Mouse (Mus musculus) thymus, adult 2 months (tissue): ENCODE results near the gene E2f2. TPM values are rescaled to one million over a fixed set of nuclear protein-coding genes. Genes with fewer than 3 reads are reported as not detected.
A peak's percentile ranks its signal among the peaks of the same experiment; 100 is the strongest.

ENCODE experiments used
- DNase-seq: peaks from one replicate; pipeline ENCODE4 v3.0.0; 2021
- H3K27ac ChIP-seq: fragments of 200-500 bp; 2 replicates; pipeline ENCODE4 v1.5.1; 2012; ENCODE audit warnings: low read length, control low read depth; ENCODE audit not compliant: control insufficient read depth, insufficient read depth
- H3K27me3 ChIP-seq: fragments of 200-500 bp; 2 replicates; pipeline ENCODE4 v1.6.1; 2012; ENCODE audit warnings: mild to moderate bottlenecking, low read length, moderate library complexity, mixed read lengths; ENCODE audit not compliant: control insufficient read depth, insufficient read depth
- H3K36me3 ChIP-seq: fragments of 200-500 bp; 2 replicates; pipeline ENCODE4 v1.6.1; 2012; ENCODE audit warnings: mild to moderate bottlenecking, low read length, moderate library complexity; ENCODE audit not compliant: control insufficient read depth, insufficient read depth
- H3K4me1 ChIP-seq: fragments of 200-500 bp; replicated peaks from 2 replicates; pipeline ENCODE4 v1.6.1; 2012; ENCODE audit warnings: low read length; ENCODE audit not compliant: control insufficient read depth, insufficient read depth
- H3K4me3 ChIP-seq: fragments of 200-500 bp; 2 replicates; pipeline ENCODE4 v1.5.1; 2012; ENCODE audit warnings: mild to moderate bottlenecking, low read length, control low read depth, moderate library complexity; ENCODE audit not compliant: control insufficient read depth, insufficient read depth
- CTCF ChIP-seq: fragments of 200-500 bp; IDR thresholded peaks from 2 replicates; pipeline ENCODE4 v1.5.1; 2012; ENCODE audit warnings: mild to moderate bottlenecking, control low read depth, low read length, moderate library complexity, borderline replicate concordance; ENCODE audit not compliant: control insufficient read depth, poor library complexity, insufficient read depth; ENCODE audit errors: extremely low read depth
- POLR2A ChIP-seq: fragments of 200-500 bp; IDR thresholded peaks from 2 replicates; pipeline ENCODE4 v1.6.1; 2012; ENCODE audit warnings: mild to moderate bottlenecking, low read length, control low read depth, moderate library complexity; ENCODE audit not compliant: control insufficient read depth, poor library complexity, insufficient read depth; ENCODE audit errors: extremely low read depth
- WGBS: fragments of 180-500 bp; shearing (Covaris S2); methylation state at CpG from one replicate; pipeline ENCODE4 v1.1.7; 2018; 5-methylcytosine and 5-hydroxymethylcytosine counted together
- polyA plus RNA-seq: library from polyadenylated mRNA; depleted of rRNA; stranded (reverse); fragments of >200 nt; gene quantifications from 2 replicates; pipeline ENCODE4 v1.2.3, GENCODE M21; 2012

Gene E2f2
- polyA plus RNA-seq, 1 experiment: 164 TPM

DNA sequence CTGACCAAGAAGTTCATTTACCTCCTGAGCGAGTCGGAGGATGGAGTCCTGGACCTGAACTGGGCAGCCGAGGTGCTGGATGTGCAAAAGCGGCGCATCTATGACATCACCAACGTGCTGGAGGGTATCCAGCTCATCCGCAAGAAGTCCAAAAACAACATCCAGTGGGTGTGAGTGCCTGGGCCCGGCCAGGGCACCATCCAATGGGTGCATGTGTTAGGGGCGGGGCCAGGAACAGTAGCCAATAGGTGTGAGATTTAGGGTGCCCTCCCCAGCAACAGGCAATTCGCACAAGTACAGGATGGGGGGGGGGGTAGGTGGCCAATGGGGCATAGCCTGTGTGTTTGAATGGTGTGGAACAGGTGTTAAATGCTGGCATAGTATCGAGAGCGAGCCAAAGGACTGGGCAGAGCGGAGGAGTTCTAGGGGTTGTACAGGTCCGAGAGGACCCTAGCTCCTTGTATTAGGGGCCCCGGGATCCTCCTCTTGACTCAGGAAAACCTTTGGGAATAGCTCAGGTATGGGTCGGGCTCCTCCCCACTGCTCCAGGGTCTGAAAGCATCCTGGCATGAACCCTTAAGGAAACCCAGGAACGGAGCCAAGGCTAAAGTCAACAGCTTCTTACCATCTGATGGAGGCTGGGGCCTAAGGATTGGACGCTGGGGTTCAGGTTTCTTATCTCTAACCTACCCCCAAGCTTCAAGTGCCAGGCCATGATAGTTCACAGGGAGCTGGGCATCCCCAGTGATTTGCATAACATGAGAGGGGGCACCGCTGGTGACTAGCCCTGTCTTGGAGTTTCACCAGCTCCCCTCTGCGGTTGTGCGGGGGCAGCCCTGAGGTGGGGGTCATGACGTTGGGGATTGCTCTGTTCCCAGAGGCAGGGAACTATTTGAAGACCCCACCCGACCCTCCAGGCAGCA, 8.5 kb downstream of the E2f2 start:
- Histone ChIP-seq H3K27ac (peak overlapping the region; percentile 85), H3K36me3 (peaks cover 18% of the 10 kb centered on the region; the same call in 1 of the 2 replicates), H3K4me1 (peaks cover 50% of the 10 kb centered on the region), H3K4me3 (peak overlapping the region; percentile 53), H3K27me3 (no peaks in the 10 kb centered on the region)
- TF ChIP-seq POLR2A: peak; percentile 23; the same call in 1 of the 2 replicates
- no peak for TF ChIP-seq CTCF
- 82% methylated on average over 23 of the region's 23 CpGs for WGBS
- peak; percentile 81 for DNase-seq

DNA sequence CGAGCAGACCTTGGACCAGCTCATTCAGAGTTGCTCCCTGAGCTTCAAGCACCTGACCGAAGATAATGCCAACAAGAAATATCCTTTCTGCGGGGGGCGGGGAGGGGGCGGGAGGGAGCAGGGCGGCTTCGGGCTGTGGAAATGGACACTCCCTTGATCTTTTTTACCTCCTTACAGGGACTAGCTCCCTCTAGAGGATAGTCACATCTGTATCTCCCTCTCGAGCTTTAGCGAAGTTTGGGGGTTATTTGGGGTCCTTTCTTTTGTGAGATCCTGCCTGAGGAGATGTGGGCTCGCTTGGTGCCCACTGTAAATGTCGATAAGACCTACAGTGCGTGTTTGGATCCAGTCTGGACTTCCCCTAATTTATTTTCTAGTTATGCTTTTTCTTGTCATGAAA, 9.2 kb downstream of the E2f2 start:
- DNase-seq: no peak
- Histone ChIP-seq H3K27ac (peak overlapping the region; percentile 49; the same call in 1 of the 2 replicates), H3K27me3 (no peaks in the 10 kb centered on the region), H3K4me1 (peaks cover 43% of the 10 kb centered on the region), H3K36me3 (peaks cover 24% of the 10 kb centered on the region), H3K4me3 (no peak overlapping the region)
- WGBS: 85% methylated on average over 12 of the region's 12 CpGs
- TF ChIP-seq POLR2A: no peak

DNA sequence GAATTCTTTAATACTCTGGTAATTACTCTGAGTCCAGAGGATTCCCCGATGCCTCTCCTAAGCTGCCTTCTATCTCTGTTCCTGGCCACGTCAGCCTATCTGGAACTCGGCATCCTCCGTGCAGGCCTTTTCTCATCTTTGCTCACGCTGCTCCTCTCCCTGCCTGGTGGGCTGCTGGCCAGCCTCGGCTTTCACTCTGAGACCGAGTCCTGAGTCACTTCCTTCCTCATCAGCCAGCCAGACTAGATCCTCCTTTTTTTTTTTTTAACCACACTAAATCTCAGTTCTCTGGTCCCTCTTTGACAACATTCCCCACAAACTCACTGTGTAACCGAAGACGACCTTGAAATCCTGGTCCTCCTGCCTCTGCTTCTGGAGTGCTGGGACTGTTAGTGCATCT, 13.2 kb downstream of the E2f2 start:
- H3K27me3 ChIP-seq: no peaks in the 10 kb centered on the region
- no peak for DNase-seq
- WGBS: 68% methylated on average over 9 of the region's 9 CpGs
- peaks cover 46% of the 10 kb centered on the region for H3K36me3 ChIP-seq
- no peak overlapping the region for H3K4me3 ChIP-seq
- TF ChIP-seq POLR2A (no peak), CTCF (no peak)
- H3K4me1 ChIP-seq: peaks cover 20% of the 10 kb centered on the region
- H3K27ac ChIP-seq: no peak overlapping the region

- TF ChIP-seq CTCF (no peak), POLR2A (no peak)
- 96% methylated on average over 8 of the region's 8 CpGs for WGBS
- no peaks in the 10 kb centered on the region for H3K27me3 ChIP-seq
- no peak for DNase-seq
- no peak overlapping the region for H3K4me3 ChIP-seq
- no peak overlapping the region for H3K27ac ChIP-seq
- H3K4me1 ChIP-seq: peaks cover 15% of the 10 kb centered on the region
- peaks cover 52% of the 10 kb centered on the region for H3K36me3 ChIP-seq
Measured at GRCm38 (mm10) chr4:136186315-136186714, 14.1 kb downstream of the E2f2 start.

DNA sequence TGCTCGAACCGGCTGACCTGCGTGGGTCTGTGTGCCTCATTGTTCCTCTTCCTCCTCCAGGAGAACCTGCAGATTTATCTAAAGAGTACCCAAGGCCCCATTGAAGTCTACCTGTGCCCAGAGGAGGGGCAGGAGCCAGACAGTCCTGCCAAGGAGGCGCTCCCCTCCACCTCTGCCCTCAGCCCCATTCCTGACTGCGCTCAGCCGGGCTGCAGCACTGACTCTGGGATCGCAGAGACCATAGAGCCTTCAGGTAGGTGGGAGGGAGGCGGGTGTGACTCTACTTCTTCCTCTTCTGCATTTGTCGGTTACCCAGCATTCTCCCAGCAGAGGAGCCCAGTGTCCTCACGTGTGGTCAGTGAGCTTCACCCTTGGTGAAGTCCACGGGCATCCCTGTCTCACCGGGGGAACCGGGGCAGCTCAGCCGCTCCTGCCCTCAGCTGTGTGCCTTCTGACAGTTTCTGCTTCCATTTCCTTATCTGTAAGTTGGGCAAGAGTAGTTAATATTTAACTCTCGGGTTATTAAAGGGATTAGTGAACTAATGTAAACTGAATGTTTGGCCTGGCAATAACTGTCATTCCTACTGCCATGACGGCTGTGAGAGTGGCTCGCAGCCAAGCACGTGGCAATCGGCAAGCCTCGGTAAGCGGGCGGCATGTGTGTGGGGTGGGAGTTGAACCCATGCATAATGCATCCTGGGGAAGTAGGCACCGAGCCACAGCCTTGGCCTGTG, 14.7 kb downstream of the E2f2 start:
- Histone ChIP-seq H3K4me1 (peaks cover 15% of the 10 kb centered on the region), H3K4me3 (no peak overlapping the region), H3K36me3 (peaks cover 58% of the 10 kb centered on the region), H3K27ac (no peak overlapping the region), H3K27me3 (no peaks in the 10 kb centered on the region)
- no peak for DNase-seq
- TF ChIP-seq CTCF: no peak
- no peak for TF ChIP-seq POLR2A
- 89% methylated on average over 23 of the region's 23 CpGs for WGBS

DNA sequence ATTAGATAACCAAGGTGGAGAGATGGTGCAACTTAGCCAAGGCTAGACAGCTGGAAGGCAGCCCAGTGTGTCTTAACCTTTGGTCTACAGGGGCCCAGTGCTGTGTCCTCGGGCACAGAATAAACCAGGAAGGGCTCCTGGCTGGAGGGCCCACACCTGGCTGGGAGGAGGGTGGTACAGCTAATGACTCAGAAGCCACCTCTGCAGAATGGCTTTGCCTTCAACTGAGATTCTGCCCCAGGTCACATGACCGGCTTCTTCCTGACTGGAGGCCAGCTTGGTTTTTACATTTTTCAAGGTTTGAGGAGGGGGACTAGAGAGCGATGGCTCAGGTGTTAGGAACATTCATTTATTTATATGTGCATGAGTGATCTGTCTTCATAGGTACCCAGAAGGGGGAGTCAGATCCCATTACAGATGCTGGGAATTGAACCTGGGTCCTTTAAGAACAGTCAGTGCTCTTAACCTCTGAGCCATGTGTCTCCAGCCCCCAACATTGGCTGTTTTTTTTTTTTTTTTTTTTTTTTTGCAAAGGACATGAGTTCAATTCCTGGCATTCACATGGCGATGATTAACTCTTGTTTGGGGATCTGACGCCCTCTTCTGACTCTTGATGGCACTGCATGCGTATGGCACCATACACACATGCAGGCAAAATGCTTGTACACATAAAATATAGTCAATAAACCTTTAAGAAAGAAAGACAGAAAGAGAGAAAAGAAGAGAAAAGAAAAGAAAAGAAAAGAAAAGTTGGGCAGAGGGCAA, 17.0 kb downstream of the E2f2 start:
- 88% methylated on average over 6 of the region's 6 CpGs for WGBS
- Histone ChIP-seq H3K27ac (no peak overlapping the region; the same call in 1 of the 2 replicates), H3K36me3 (peaks cover 69% of the 10 kb centered on the region), H3K4me3 (no peak overlapping the region), H3K27me3 (no peaks in the 10 kb centered on the region), H3K4me1 (peaks cover 15% of the 10 kb centered on the region)
- DNase-seq: no peak
- no peak for TF ChIP-seq CTCF
- no peak for TF ChIP-seq POLR2A
